Mouse (Mus musculus) lung, postnatal 10 days (tissue): ENCODE measurements around the gene Iqcb1.

Experiments used
- DNase-seq: peaks from one replicate; pipeline ENCODE4 v3.0.0; 2021

The Iqcb1 gene

DNA sequence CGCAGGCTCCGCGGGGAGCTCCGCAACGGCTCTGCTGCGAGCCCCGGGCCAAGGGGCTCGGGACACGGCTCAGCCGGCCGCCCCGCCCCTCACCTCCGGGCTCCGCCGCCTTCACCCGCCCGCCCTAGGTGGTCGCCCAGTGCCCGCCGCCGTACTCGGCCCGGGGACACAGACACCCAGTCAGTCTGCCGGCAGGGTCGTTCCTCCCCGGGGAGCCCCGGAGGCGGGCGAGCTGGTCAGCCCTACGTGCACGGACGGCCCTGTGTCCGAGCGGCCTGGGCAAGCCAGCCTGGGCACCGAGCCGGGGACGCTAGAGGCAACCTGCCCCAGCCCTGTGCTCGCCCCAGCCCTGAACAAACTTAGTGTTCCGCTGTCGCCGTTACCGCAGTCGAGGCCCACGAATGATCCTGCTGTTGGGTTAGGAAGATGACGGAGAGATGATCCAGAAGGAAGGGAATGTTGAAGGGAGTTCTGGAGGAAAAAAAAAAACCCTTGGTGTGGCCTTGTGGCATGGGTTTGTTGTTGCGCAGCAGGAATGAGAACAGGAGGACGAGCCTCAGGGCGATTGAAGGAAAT is 47.2 kb downstream of the Iqcb1 start:
- no peak for DNase-seq

DNA sequence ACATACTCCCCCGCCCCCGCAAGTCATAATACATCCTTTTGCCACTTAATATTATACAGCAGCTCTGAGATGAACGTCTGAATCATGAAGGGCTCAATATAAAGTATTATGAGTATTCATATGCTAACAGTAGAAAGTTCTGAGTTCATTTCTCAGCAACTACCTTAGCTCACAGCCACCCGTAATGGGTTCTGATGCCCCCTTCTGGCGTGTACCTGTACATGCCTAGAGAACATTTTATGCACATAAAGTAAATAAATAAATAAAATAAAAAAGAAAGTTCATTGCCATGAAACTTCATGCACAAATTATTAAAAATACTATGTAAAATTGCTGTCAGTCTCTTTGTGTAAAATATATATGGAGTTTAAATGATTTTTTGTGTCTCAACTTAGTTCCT is 49.1 kb downstream of the Iqcb1 start:
- DNase-seq, result peak; percentile 3

DNA sequence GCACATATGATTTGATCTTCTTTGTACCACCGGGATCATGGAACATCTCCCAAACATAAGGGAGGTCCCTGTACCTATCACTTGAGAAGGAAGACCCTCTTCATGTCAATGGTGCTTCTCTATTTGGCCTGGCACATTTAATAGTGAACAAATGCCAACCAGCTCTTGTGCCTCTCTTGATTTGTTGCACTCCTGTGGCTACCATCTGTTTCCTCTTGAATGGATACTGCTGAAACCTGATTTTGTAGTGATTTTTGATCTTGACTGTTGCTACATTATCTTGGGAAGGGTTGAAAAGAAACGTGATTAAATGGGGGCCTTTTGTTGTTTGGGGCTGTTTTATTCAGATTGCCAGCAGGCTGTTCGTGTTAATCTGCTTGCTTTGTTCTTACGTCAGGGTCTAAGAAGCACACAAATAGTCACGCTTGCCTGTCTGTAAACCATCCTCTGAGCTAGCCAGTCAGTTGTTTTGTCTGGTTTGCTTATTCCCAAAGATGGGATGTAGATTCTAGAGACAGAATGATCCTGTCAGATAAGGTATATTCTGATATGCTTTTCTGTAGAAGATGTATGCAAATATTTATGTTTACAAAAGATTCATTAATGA is 54.7 kb downstream of the Iqcb1 start:
- no peak for DNase-seq

DNA sequence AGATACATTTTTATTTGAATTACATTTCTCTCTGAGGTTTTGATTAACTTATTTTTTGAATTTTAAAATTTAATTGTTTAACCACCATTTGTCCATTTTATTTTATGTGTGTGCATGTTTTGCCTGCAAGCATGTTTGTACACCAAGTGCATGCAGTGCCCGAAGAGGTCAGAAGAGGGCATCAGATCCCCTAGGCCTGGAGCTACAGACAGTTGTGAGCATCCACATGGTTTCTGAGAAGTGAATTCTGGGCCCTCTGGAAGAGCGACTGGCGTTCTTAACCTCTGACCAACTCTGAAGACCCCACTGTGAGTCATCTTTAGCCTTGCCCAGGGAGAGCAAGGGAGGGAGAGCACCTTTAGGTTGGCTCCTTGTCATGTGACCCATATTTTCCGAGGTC is 56.7 kb downstream of the Iqcb1 start:
- peak; percentile 46 for DNase-seq

DNA sequence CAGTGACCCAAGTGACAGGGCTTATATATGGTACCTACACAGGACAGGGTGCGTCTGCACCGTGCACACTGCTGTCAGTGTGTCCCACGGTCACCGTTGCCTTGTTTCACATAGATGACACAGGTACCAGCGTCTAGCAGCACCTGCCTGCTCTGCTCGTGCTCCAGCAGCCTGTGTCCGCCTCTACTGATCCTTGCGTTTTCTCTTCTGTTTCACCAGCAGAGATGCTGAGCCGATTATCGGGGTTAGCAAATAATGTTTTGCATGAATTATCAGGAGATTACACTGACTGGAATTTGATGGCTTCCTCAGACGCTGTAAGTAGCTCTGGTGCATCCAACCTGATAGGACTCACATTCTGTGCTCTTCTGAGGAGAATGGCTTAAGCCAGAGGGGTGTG is 57.7 kb downstream of the Iqcb1 start:
- DNase-seq, result no peak

DNA sequence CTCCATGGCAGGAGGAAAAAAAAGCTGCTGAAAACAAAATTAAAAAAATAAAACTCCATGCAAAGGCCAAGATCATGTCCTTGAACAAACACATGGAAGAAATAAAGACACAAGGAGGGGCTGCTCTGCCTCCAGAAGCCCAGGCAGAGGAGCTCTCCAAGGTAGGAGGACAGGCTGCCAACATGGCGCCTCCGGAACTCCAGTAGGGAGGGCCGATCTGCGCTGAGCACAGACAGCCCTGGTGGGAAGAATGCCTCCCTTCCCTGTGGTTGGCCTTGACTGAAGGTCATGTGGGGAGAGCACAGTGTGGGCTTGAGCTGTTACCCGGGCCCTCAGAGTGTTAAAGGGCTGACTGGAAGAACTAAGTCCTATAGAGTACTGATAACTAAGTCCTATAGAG is 59.4 kb downstream of the Iqcb1 start:
- DNase-seq, result no peak

DNA sequence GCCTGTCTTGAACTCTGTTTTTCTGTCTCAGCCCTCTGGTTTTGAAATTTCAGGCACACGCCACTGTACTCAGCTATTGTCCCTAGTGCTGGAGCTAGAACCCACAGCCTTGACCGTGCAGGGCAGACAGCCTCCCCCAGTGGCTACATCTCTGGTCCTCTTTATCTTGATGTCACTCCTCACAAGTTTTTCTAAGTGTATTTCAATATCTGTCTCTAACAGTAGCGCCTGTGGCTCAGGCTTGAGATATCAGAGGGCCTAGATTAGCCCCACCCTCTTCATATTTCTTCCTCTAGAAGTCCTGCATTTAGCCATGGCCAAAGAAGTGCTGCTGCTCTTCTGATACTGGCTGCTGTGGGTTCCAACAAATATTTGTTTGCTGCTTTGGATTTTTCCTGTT is 62.4 kb downstream of the Iqcb1 start:
- no peak for DNase-seq

DNA sequence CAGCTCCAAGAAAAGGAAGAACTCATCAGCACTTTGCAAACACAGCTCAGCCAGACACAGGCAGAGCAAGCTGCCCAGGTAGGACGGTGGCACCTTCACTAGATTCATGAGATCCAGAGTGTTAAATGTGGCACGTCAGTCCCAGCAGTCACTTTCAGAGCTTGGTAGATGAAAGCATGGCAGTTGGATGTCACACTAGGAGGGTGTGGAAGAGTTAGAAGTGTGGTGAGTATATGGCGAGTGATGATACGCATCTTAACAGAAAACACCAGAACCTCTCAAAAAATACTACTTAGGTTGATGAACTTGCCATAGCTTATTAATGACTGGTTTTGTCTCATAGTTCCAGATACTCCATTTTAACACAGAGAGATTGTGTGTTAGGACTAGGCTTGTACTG is 63.2 kb downstream of the Iqcb1 start:
- no peak for DNase-seq

DNA sequence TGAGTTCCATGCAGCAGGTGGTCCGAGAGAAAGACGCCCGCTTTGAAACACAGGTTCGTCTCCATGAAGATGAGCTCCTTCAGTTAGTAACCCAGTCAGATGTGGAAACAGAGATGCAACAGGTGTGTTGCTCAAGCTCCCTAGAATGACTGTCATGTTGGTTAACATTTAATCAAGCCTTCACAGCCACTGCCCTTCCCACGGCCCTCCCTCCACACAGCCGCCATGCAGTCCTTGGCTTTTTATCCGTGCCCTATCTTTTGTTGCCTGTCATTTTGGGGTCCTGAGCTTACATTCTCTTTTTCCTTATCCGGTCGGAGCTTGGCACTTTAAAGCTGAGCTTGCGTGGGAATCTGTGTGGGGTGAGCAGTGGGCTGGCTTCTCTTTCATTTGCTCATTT is 65.1 kb downstream of the Iqcb1 start:
- DNase-seq, result no peak

DNA sequence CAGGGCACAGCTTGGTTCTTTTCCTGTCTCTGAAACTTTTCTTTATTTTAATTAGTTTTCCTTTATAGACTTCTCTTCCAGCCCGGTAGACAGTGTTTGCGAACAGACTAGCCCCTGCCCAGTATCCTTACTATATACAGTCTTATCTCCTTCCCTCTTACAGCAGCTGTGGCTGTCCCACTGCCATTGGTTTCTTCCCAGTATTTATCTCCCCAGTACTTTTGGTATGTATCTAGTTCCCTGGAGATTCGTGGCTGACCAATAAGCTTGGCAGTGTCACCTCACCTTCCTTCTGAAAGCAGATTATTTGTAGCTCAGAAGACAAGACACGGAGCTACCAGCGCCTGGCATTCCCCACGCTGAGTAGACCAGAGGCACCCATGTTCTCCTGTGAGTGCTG is 68.5 kb downstream of the Iqcb1 start:
- no peak for DNase-seq

DNA sequence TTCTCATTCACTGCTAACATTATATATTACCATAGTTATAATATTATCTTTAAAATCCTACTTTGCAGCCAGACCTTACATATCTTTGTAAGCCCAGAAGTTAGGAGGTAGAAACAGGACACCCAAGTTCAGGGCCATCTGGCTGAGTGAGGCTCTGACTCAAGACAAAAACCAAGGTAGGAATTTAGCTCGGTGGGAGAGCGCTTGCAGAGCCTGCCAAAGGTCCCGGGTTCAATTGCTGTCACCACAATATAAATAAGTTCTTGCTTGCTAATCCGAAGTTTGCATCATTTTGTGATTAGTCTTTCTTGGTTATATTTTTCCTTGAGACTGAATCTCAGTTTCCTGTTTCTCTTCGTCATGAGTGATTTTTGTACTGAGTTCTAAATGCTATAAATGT is 75.0 kb downstream of the Iqcb1 start:
- DNase-seq, result no peak

DNA sequence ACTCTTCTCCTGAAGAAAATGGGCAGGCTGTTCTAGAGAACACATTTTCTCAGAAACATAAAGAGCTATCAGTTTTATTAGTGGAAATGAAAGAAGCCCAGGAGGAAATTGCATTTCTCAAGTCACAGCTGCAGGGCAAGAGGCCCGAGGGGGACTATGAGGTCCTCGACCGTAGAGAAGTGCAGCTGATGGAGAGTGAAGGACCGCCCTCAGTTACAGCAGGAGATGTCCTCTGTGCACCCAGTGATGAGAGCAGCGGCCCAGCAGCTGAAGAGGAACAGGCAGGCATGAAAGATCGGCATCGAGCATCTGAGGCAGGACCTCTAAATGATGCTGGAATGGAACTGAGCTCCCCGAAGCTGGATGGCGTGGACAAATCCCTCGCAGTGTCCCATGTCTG is 83.7 kb downstream of the Iqcb1 start:
- no peak for DNase-seq

DNA sequence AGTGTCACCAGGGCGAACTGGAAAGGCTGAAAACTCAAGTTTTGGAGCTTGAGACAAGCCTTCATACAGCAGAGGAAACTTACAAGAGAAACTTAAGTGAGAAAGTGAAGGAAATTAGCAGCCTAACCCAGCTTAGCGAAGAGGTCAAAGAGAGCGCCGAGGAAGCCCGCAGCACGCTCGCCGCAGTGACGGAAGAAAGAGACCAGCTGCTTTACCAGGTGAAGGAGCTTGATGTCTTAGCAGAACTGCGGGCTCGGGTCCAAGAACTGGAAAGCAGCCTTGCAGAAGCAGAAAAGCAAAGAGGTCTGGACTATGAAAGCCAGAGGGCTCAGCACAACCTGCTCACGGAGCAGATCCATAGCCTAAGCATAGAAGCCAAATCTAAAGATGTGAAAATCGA is 84.1 kb downstream of the Iqcb1 start:
- DNase-seq, result peak; percentile 51

DNA sequence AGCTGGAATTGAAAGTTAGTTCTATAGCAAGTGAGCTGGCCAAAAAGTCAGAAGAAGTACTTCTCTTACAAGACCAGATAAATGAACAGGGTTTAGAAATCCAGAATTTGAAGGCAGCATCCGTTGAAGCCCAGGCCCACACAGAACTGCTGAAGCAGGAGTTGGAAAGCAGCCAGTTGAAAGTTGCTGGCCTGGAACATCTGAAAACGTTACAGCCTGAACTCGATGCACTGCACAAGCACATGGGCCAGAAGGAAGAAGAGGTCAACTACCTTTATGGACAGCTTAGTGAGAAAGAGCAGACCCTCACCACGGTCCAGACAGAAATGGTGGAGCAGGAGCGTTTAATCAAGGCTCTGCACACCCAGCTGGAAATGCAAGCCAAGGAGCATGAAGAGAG is 86.0 kb downstream of the Iqcb1 start:
- DNase-seq, result no peak

DNA sequence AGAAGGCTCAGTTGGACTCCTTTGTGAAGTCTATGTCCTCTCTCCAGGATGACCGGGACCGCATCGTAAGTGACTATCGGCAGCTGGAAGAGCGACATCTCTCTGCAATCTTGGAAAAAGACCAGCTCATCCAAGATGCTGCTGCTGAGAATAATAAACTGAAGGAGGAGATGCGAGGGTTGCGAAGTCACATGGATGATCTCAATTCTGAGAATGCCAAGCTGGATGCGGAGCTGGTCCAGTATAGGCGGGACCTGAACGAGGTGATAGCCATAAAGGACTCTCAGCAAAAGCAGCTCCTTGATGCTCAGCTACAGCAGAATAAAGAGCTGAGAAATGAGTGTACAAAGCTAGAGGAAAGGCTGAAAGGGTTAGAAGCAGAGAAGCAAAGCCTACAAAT is 90.3 kb downstream of the Iqcb1 start:
- DNase-seq, result no peak

DNA sequence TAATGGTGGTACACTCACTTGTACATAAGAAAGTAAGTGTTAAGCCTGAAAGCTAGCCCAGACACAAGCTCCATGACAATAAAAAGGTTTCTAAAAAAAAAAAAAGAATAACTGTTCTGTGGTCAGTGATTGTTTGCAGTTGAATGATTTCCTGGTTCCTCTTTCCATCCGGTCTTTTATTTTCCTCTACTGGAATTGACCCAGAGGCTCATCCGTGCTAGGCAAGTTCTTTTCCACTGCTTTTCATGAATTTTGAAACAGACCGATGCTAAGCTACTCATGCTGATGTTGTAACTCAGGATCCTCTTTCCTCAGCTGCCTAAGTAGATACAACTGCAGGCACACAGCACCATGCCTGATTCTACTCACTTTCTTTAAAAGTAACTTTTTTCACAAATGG is 92.2 kb downstream of the Iqcb1 start:
- DNase-seq, result no peak

DNA sequence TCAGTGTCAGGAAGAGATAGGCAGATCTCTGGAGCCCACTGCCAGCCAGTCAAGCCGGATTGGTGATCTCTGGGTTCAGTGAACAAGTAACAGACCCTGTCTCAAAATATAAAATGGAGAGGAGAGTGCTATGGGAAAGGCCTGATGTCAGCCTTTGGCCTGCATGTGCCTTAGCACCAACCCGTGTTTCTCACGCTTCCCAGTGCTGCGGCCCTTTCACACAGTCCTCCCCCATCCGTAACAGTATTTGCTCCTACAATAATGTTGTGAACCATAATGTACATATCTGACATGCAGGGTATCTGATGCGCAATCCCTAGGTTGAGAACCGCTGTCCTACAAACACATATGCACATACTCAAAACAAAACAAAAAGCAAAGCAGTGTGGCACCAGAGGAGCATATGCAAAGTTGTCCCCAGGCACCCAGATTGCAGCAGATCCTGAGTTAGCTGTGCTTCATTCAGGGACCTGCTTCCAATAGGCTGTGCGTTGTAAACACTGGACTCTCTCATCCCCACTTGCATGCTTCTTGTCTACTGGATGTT is 93.0 kb downstream of the Iqcb1 start:
- DNase-seq, result no peak

DNA sequence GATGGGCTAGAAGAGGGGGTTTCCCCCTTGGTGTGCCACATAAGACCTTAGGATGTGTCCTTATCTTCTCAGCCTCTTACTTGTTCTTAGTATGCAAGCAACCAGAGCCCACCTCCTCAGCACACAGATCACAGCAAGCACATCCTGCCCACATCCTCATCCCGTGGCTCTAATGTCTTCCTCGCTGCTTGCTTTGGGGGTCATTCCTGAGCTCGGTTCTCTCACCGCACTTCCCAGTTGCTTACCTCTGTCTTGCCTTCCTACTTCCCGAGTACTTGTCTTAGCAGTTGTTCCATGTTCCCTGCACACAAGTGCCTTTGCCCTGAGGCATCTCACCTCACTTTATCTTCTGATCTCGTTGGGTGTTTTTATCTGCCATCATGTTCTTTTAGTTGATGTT is 93.8 kb downstream of the Iqcb1 start:
- DNase-seq, result no peak
